Mouse (Mus musculus) hindbrain, embryonic 12.5 days (tissue): ENCODE measurements at regions not wholly inside any gene's neighbourhood (a gene's known extent, or its start where the extent isn't known, plus 50 kb on each side); places are given as distances from the start of the nearest gene placed in this dataset.

Source experiments
- ATAC-seq: fragments of 200-750 bp; cut with Nextera tagmentation; 2 replicates; pipeline ENCODE4 v1.8.0; 2017; ENCODE audit warnings: moderate TSS enrichment; ENCODE audit not compliant: low FRiP score
- H3K27ac ChIP-seq: fragments of 300-500 bp; sonication (generic); 2 replicates; pipeline ENCODE4 v1.5.1; 2016; ENCODE audit warnings: mild to moderate bottlenecking
- H3K27me3 ChIP-seq: fragments of 300-500 bp; sonication (generic); 2 replicates; pipeline ENCODE4 v1.6.1; 2016; ENCODE audit warnings: mild to moderate bottlenecking
- H3K36me3 ChIP-seq: fragments of 300-500 bp; sonication (generic); 2 replicates; pipeline ENCODE4 v1.6.1; 2016; ENCODE audit warnings: mild to moderate bottlenecking
- H3K4me1 ChIP-seq: fragments of 300-500 bp; sonication (generic); 2 replicates; pipeline ENCODE4 v1.6.1; 2016
- H3K4me2 ChIP-seq: fragments of 300-500 bp; sonication (generic); replicated peaks from 2 replicates; pipeline ENCODE4 v1.6.1; 2016; ENCODE audit warnings: mild to moderate bottlenecking
- H3K4me3 ChIP-seq: fragments of 300-500 bp; sonication (generic); 2 replicates; pipeline ENCODE4 v1.5.1; 2016; ENCODE audit warnings: mild to moderate bottlenecking
- H3K9ac ChIP-seq: fragments of 300-500 bp; sonication (generic); 2 replicates; pipeline ENCODE4 v1.6.1; 2016; ENCODE audit warnings: mild to moderate bottlenecking, moderate library complexity
- H3K9me3 ChIP-seq: fragments of 300-500 bp; sonication (generic); replicated peaks from 2 replicates; pipeline ENCODE4 v1.6.1; 2016; ENCODE audit warnings: mild to moderate bottlenecking
- WGBS: fragments of 180-500 bp; shearing (Covaris S2); methylation state at CpG from one replicate; pipeline ENCODE4 v1.1.7; 2016; 5-methylcytosine and 5-hydroxymethylcytosine counted together

GRCm38 (mm10) chr14:29784506-29784905 is 62.8 kb upstream of the Cacna2d3 start:
- Histone ChIP-seq H3K27me3 (no peaks in the 10 kb centered on the region), H3K27ac (no peak overlapping the region), H3K4me1 (no peaks in the 10 kb centered on the region), H3K36me3 (no peaks in the 10 kb centered on the region), H3K9ac (no peak overlapping the region), H3K4me3 (no peak overlapping the region), H3K4me2 (no peak overlapping the region), H3K9me3 (no peaks in the 10 kb centered on the region)
- 84% methylated on average over 2 of the region's 2 CpGs for WGBS
- no peak for ATAC-seq

DNA sequence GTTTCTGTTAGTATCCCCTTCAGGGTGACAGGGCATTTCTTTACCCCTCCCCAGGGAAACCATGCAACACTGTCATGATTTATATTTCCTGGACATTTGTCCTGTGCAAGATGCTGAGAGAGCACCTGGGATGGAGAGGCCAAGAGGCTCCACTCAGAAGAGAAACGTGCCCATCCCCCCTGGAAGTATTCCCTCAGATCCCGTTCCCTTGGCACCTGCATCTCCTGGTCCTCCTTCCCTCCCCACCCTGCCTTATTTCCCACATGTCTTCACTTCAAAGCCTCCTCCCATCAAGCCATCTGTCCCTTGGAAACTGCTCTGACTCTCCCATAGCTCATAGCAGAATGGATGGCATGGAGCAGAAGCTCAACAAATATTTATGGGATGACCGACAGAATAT is 64.8 kb upstream of the Cacna2d3 start:
- H3K9ac ChIP-seq = no peak overlapping the region
- no peak overlapping the region for H3K4me2 ChIP-seq
- H3K4me1 ChIP-seq = no peaks in the 10 kb centered on the region
- no peaks in the 10 kb centered on the region for H3K36me3 ChIP-seq
- WGBS = 75% methylated on average over 3 of the region's 3 CpGs
- H3K27me3 ChIP-seq = no peaks in the 10 kb centered on the region
- no peak overlapping the region for H3K4me3 ChIP-seq
- no peak for ATAC-seq
- no peaks in the 10 kb centered on the region for H3K9me3 ChIP-seq
- H3K27ac ChIP-seq = no peak overlapping the region

DNA sequence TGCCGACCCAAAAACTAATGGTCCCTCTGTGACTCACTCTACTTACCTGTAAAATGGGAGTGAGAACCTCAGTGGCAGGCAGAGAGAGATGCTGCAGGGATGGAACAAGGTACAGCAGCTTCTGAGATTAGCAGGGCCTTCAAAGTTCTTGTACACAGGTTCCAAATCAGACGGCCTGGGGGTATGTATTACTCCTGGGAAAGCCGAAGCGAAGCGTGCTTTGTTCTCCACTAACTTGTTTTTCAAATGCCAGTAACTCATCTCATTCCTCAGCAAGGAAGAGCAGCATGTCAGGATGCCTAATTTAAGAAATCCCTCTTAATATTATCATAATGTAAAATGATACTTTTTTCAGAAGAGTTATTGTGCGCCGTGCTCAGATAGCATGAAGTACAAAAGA is 66.1 kb upstream of the Cacna2d3 start:
- no peaks in the 10 kb centered on the region for H3K4me1 ChIP-seq
- H3K27ac ChIP-seq = no peak overlapping the region
- no peaks in the 10 kb centered on the region for H3K27me3 ChIP-seq
- H3K4me2 ChIP-seq = no peak overlapping the region
- H3K9ac ChIP-seq = no peak overlapping the region
- no peak overlapping the region for H3K4me3 ChIP-seq
- WGBS = 84% methylated on average over 7 of the region's 7 CpGs
- no peak for ATAC-seq
- no peaks in the 10 kb centered on the region for H3K9me3 ChIP-seq
- no peaks in the 10 kb centered on the region for H3K36me3 ChIP-seq

DNA sequence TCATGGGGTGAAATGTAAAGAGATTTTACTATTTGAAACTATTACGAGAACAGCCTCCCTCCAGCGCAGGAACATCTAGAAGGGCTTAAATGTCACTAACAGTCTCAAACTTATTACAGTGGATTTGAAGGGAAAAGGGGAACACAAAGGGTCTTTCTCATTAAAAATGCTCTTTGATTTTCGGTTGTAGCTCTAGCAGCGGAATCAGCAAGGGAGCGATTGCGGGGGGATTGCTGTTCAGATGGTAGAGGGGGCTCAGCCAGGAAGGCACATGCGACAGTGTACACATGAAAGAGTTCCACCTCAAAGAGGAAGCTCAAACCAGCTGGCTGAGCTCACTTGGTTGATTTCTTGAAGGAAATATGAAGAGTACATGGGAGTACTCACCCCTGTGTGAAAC is 66.7 kb upstream of the Cacna2d3 start:
- Histone ChIP-seq H3K27ac (no peak overlapping the region), H3K4me2 (no peak overlapping the region), H3K4me1 (no peaks in the 10 kb centered on the region), H3K27me3 (no peaks in the 10 kb centered on the region), H3K36me3 (no peaks in the 10 kb centered on the region), H3K4me3 (no peak overlapping the region), H3K9me3 (no peaks in the 10 kb centered on the region), H3K9ac (no peak overlapping the region)
- ATAC-seq = no peak
- 77% methylated on average over 7 of the region's 7 CpGs for WGBS

DNA sequence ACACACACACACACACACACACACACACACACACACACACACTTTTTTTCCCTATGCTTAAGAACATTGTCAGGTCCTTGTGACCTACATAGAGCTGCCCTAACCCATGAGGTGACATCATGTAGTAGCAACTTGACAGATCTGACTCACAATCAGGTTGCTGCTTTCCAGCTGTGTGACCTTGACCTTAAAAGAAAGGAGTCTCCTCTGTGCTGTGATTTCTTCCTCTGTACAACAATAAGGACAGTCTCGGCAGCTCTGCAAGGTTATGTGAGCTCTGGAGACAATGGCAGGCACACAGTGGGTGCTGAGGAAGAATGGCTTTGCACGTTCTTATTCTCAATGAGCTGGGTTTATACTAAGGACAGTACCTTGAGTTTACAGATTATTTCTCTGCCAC is 73.7 kb upstream of the Cacna2d3 start:
- H3K4me1 ChIP-seq = peaks cover 2% of the 10 kb centered on the region; the same call in 1 of the 2 replicates

DNA sequence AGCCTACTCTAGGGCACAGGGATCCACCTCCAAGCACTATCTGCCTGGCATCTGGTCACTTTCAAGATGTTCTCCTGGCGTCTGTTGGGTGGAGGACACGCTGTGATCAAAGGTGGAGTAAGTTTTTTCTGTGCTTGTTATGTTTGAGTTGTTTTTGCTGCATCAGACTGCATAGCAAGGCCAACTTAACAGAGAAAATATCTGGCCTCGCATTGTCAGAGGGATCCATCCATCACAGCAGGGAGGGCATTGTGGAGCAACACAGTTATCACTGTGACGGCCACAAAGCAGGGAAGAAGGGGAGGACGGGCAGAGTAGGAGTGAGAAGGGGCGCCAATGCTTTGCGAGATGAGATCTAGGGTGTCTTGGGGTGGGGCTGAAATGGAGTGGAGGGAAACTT is 74.7 kb upstream of the Cacna2d3 start:
- no peak overlapping the region for H3K4me2 ChIP-seq
- peaks cover 2% of the 10 kb centered on the region; the same call in 1 of the 2 replicates for H3K4me1 ChIP-seq
- WGBS = 61% methylated on average over 7 of the region's 7 CpGs
- H3K9me3 ChIP-seq = no peaks in the 10 kb centered on the region
- no peaks in the 10 kb centered on the region for H3K27me3 ChIP-seq
- H3K36me3 ChIP-seq = no peaks in the 10 kb centered on the region
- no peak overlapping the region for H3K9ac ChIP-seq
- no peak for ATAC-seq
- no peak overlapping the region for H3K27ac ChIP-seq
- no peak overlapping the region for H3K4me3 ChIP-seq

More for the DNA sequence above, 73.7 kb upstream of the Cacna2d3 start:
- Histone ChIP-seq H3K4me3 (no peak overlapping the region), H3K36me3 (no peaks in the 10 kb centered on the region), H3K9me3 (no peaks in the 10 kb centered on the region), H3K27me3 (no peaks in the 10 kb centered on the region), H3K9ac (no peak overlapping the region), H3K4me2 (no peak overlapping the region), H3K27ac (no peak overlapping the region)
- ATAC-seq = no peak
- WGBS = 20% methylated on average over 2 of the region's 2 CpGs

DNA sequence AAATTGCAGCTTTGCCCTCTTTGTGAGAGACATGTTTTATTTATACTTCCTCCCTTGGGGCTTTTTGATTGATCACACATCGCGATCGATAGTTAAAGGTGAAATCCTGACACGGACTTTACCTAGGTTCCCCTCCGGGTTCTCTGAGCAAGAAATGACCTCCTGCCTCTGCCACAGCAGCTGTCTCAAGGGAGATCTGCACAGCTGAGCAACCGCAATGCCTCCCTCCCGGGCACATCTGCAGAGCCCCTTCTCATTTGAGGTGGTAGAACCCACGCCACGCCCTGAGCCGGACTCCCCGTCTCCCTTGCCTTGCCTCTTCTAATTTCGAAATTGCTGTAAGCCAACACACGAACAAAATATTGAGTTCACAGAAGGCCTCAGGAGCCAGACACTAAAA is 78.2 kb upstream of the Cacna2d3 start:
- H3K9me3 ChIP-seq = no peaks in the 10 kb centered on the region
- H3K4me2 ChIP-seq = no peak overlapping the region
- no peaks in the 10 kb centered on the region for H3K36me3 ChIP-seq
- WGBS = 71% methylated on average over 13 of the region's 13 CpGs
- H3K27ac ChIP-seq = 0 out of 2 replicates have a peak overlapping the region, but pooled peaks have one; percentile 7
- H3K9ac ChIP-seq = no peak overlapping the region
- peaks cover 2% of the 10 kb centered on the region; the same call in 1 of the 2 replicates for H3K4me1 ChIP-seq
- no peaks in the 10 kb centered on the region for H3K27me3 ChIP-seq
- no peak for ATAC-seq
- no peak overlapping the region for H3K4me3 ChIP-seq

DNA sequence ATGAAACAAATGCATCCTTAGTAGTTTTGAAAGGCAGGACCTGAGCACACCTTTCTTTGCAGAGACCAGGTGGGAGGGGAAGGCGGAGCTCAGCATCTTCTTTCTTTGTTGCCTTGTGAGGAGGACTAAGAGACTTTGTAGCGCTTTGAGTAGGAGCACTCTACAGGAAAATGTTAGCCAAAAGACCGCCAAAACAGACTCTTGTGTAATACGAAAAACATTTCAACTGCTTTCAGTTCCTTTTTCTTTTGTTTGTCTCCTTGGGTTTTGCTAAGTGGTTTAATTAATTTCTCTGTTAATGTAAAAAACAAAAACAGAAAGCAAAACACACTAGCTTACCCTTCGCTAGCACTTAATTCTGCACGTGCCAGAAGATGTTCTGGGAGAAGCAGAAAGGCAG is 83.6 kb upstream of the Cacna2d3 start:
- Histone ChIP-seq H3K4me2 (no peak overlapping the region), H3K9ac (no peak overlapping the region), H3K9me3 (no peaks in the 10 kb centered on the region), H3K36me3 (no peaks in the 10 kb centered on the region), H3K27ac (no peak overlapping the region), H3K27me3 (no peaks in the 10 kb centered on the region), H3K4me3 (no peak overlapping the region), H3K4me1 (no peaks in the 10 kb centered on the region)
- 89% methylated on average over 6 of the region's 6 CpGs for whole genome bisulfite sequencing
- no peak for ATAC-seq

DNA sequence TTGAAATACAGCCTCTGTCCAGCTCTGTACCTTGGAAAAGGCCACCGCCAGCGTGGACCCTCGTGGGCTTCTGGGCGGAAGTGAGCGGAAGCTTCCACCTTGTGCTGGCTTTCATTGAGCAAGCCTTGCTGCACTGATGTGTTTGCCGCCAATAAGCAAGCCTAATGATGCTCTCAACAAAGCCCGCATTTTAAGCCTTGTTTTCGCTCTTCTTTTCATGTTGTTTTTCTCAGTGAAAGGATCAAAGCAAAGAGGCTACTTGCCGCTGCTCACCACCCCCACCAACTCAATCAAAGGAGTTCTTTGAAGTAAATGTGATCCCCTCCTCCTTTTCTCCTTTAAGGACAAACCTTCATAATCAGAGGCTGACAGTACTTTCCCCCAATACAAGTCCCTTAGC is 86.2 kb upstream of the Cacna2d3 start:
- no peak for ATAC-seq
- Histone ChIP-seq H3K9ac (no peak overlapping the region), H3K4me2 (no peak overlapping the region), H3K27me3 (no peaks in the 10 kb centered on the region), H3K36me3 (no peaks in the 10 kb centered on the region), H3K4me1 (no peaks in the 10 kb centered on the region), H3K4me3 (no peak overlapping the region), H3K27ac (no peak overlapping the region), H3K9me3 (no peaks in the 10 kb centered on the region)
- 42% methylated on average over 9 of the region's 9 CpGs for WGBS

DNA sequence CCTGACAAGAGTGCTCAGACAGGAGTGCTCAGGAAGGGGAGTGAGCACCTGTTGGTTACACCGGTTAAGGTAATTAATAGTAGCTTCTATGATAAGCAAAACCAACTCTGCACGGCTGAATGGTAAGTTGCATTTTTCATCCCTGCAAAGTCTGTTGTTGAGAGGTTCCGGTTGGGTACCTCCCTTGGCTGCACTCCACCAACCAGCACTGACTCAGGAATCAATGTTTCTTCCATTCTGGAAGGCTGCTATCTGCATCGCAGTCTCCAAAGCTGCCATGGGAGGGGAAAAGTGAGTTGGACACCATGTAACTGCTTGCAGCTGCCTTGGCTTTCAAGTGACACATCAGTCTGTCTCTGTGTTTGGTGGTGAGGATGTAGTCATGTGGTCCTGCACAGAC is 93.0 kb upstream of the Cacna2d3 start:
- H3K9me3 ChIP-seq = no peaks in the 10 kb centered on the region
- no peak overlapping the region for H3K9ac ChIP-seq
- H3K36me3 ChIP-seq = no peaks in the 10 kb centered on the region
- H3K4me2 ChIP-seq = no peak overlapping the region
- no peak overlapping the region for H3K4me3 ChIP-seq
- H3K4me1 ChIP-seq = no peaks in the 10 kb centered on the region
- 75% methylated on average over 4 of the region's 4 CpGs for WGBS
- no peaks in the 10 kb centered on the region for H3K27me3 ChIP-seq
- ATAC-seq = no peak
- no peak overlapping the region for H3K27ac ChIP-seq

DNA sequence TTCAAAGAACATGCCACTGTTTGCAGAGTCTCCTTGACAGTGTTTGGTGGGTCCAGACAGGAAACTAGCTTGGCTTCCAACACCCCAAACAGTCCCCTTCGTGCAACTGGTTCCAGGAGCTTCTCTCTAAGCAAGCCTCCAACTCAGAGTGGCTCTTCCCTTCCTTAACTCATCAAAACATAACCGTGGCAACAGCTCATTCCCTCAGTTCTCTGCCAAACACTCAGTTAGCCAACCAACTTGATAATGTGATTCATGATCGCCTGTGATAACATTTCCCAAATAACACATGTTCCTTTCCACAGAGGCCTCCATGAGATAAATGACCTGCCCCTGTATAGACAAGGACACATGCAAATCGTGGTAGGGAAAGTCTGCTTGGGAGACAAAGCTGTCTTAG is 95.9 kb upstream of the Cacna2d3 start:
- WGBS = 78% methylated on average over 4 of the region's 4 CpGs
- no peaks in the 10 kb centered on the region for H3K27me3 ChIP-seq
- H3K4me1 ChIP-seq = no peaks in the 10 kb centered on the region
- no peaks in the 10 kb centered on the region for H3K9me3 ChIP-seq
- no peak for ATAC-seq
- H3K4me3 ChIP-seq = no peak overlapping the region
- H3K36me3 ChIP-seq = no peaks in the 10 kb centered on the region
- no peak overlapping the region for H3K27ac ChIP-seq
- H3K9ac ChIP-seq = no peak overlapping the region
- no peak overlapping the region for H3K4me2 ChIP-seq

GRCm38 (mm10) chr14:29818251-29818650 is 96.6 kb upstream of the Cacna2d3 start:
- Histone ChIP-seq H3K27me3 (no peaks in the 10 kb centered on the region), H3K27ac (no peak overlapping the region), H3K36me3 (no peaks in the 10 kb centered on the region), H3K4me2 (no peak overlapping the region), H3K4me3 (no peak overlapping the region), H3K4me1 (no peaks in the 10 kb centered on the region), H3K9me3 (no peaks in the 10 kb centered on the region), H3K9ac (no peak overlapping the region)
- ATAC-seq = no peak
- WGBS = 94% methylated on average over 7 of the region's 7 CpGs

DNA sequence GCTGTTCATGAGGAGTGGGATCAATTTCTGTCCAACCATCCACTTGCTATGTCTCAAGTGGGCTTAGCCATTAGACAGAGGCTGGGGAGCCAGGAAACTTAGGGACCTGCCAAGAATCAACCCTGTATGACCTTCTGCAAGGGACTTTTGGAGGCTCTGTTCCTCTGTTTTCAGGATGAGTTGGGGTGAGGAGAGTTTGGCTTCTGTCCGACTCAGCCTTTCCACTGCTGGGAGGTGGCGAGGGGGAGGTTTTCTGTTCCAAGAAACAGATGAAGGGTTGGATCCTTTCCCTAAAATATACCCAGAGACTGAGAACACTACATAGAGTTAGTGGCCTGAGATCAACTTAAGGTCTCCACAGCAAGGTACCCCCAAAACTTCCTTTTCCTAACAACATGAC is 97.1 kb upstream of the Cacna2d3 start:
- Histone ChIP-seq H3K9ac (no peak overlapping the region), H3K4me3 (no peak overlapping the region), H3K4me2 (no peak overlapping the region), H3K9me3 (no peaks in the 10 kb centered on the region), H3K36me3 (no peaks in the 10 kb centered on the region), H3K27ac (no peak overlapping the region), H3K4me1 (no peaks in the 10 kb centered on the region), H3K27me3 (no peaks in the 10 kb centered on the region)
- 94% methylated on average over 2 of the region's 2 CpGs for WGBS
- ATAC-seq = no peak

GRCm38 (mm10) chr14:29837063-29837462 is 115.4 kb upstream of the Cacna2d3 start:
- Histone ChIP-seq H3K27me3 (no peaks in the 10 kb centered on the region), H3K4me1 (no peaks in the 10 kb centered on the region), H3K27ac (no peak overlapping the region), H3K4me2 (no peak overlapping the region), H3K4me3 (no peak overlapping the region), H3K36me3 (no peaks in the 10 kb centered on the region), H3K9ac (no peak overlapping the region), H3K9me3 (no peaks in the 10 kb centered on the region)
- no peak for ATAC-seq
- WGBS = 73% methylated on average over 1 of the region's 1 CpGs
